Mouse (Mus musculus) embryonic stem cell, embryonic (primary cell): ENCODE results near the gene Wipi1.

Experiments
- CTCF ChIA-PET, 4 experiments: fragments of 300-600 bp in 2 of 4; fragments of 350-600 bp in 2 of 4; sonication (Branson Sonifier 250); formaldehyde crosslinking; loops; one replicate each; lab custom pipeline; 2022; ENCODE audit warnings: inconsistent platforms in 2 of 4; lab: Charles Lee
- POLR2A ChIA-PET, 4 experiments: fragments of 300-600 bp in 2 of 4; fragments of 350-600 bp in 2 of 4; sonication (Branson Sonifier 250); formaldehyde crosslinking; loops; one replicate each; lab custom pipeline; 2022; ENCODE audit warnings: antibody characterized with exemption in 4 of 4, inconsistent platforms in 1 of 4; lab: Charles Lee

Wipi1 gene

GRCm38 (mm10) chr11:109629021-109629521, 17.3 kb upstream of the Wipi1 start:
- ChIA-PET CTCF (interaction anchor here in 2 of 4 experiments (1.2 to 2.2 kb wide), 4 partner anchors 9 to 231 kb away, joined by 5 to 19 read pairs (median 8); partner anchors contain the start of gene Wipi1 (in 1 of the 2)), POLR2A (no interaction called here)

GRCm38 (mm10) chr11:109628099-109628498, 16.3 kb upstream of the Wipi1 start:
- CTCF ChIA-PET = interaction anchor here in 2 of 4 experiments (1.0 to 1.9 kb wide), 5 partner anchors 9 to 232 kb away, joined by 3 to 9 read pairs (median 3); partner anchors contain the start of gene Wipi1 (in 1 of the 2)
- POLR2A ChIA-PET = interaction anchor here in 2 of 4 experiments (0.6 to 1.8 kb wide), 3 partner anchors 16 to 444 kb away, joined by 3 to 13 read pairs (median 3); partner anchors contain the start of gene Wipi1 (in 2 of the 2)

DNA sequence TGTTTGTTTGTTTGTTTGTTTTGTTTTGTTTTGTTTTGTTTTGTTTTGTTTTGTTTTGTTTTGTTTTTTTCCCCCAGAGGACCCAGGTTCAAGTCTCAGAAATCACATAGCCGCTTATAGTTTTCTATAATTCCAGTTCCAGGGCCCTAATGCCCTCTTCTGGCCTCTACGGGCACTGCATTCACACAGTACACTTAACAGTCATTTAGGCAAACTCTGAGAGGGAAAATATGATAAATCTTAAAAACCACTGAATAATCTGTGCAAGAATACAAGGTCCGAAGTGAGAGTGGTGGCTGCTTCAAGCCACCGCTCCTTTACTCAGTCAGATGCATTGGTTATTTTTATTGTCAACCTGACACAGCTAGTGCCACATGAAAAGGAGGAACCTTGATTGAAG, 15.9 kb upstream of the Wipi1 start:
- POLR2A ChIA-PET = interaction anchor here in 2 of 4 experiments (0.6 to 1.8 kb wide), 6 partner anchors 9 to 444 kb away, joined by 3 to 13 read pairs (median 3); partner anchors contain the start of genes Wipi1 (in 2 of the 2) and Prkar1a (in 1 of the 2)
- CTCF ChIA-PET = interaction anchor here in 2 of 4 experiments (1.0 to 1.5 kb wide), 4 partner anchors 9 to 233 kb away, joined by 3 to 5 read pairs (median 3); partner anchors contain the start of gene Wipi1 (in 1 of the 2)

DNA sequence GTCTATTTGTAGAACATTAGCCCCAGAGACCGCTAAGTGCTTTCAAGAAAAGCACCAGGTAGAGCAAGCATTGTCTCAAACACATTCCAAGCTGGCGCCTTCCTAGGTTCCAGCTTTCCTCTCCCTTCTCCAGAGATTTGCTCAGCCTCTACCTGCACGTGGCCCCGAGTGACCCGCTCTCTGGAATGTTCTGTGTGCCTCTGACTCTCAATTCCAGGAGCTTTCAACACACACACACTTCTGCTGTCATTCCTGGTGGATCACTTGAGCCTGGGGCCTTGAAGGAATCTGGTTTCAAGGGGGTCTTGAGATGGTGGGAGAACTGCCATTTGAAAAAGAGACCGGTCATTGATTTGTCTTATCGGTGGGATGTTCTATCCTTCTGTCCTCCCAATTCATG, 11.5 kb upstream of the Wipi1 start:
- ChIA-PET CTCF (interaction anchor here in 3 of 4 experiments (0.6 to 1.5 kb wide), 4 partner anchors 44 to 237 kb away, joined by 3 to 9 read pairs (median 3); no protein-coding TSS in a partner anchor), POLR2A (interaction anchor here in 2 of 4 experiments (4.1 to 4.4 kb wide), 2 partner anchors 12 kb away, joined by 23 to 33 read pairs; partner anchors contain the start of gene Wipi1 (in 2 of the 2))

- CTCF ChIA-PET = interaction anchor here (0.6 to 4.3 kb wide), 12 partner anchors 11 to 378 kb away, joined by 3 to 52 read pairs (median 6); partner anchors contain the start of gene Wipi1 (in 2 of the 4)
Observed at GRCm38 (mm10) chr11:109622518-109623037, 10.8 kb upstream of the Wipi1 start.

DNA sequence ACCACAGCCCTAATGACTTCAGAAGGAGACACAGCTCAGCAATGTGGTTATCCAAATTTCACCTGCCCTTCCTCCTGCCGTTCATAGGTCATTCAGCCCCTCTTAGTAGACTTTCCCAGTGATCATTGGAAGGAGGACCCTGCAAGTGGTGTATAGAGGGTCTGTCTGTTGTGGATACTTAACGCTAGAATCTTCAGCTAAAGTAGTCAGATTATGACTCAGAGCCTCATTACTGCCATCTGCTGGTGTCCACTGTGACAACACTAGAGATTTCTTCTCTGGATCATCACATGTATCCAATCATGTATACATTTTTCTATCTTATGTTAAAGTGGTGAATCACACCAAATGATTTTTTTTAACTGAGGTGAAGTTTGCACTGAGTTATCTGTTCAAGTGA, 9.4 kb upstream of the Wipi1 start:
- ChIA-PET POLR2A (interaction anchor here (0.7 to 4.4 kb wide), 10 partner anchors 9 to 240 kb away, joined by 3 to 33 read pairs (median 4); partner anchors contain the start of gene Wipi1 (in 3 of the 4)), CTCF (interaction anchor here (0.5 to 4.3 kb wide), 49 partner anchors 8 to 403 kb away, joined by 3 to 52 read pairs (median 5); partner anchors contain the start of genes Wipi1 (in 3 of the 4), Rgs9 (in 2 of the 4) and Amz2 (in 1 of the 4))

More at GRCm38 (mm10) chr11:109622518-109623037, 10.8 kb upstream of the Wipi1 start:
- POLR2A ChIA-PET = interaction anchor here in 3 of 4 experiments (0.6 to 4.4 kb wide), 6 partner anchors 11 to 368 kb away, joined by 4 to 33 read pairs (median 6); partner anchors contain the start of gene Wipi1 (in 3 of the 3)

DNA sequence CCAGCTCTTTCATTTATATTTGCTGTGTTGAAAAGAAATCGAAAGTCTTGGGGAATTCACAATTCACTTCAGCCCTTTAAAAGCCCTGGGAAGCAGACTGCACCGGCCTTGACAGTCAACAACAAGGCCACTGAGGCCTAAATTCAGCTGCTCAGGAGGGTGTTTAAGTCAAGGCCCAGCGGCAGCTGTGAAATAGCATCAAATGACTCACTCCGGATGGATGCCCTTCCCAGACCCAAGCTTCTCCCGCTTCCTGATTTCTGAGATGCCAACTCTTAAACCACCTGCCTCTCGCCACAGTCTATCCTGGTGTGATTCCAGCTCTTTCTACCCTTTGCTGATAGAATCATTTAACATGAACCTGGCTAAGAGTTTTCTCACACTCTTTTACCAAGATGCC, 8.6 kb upstream of the Wipi1 start:
- ChIA-PET CTCF (interaction anchor here (0.6 to 4.3 kb wide), 39 partner anchors 8 to 658 kb away, joined by 3 to 52 read pairs (median 7); partner anchors contain the start of genes Wipi1 (in 3 of the 4), Rgs9 (in 2 of the 4) and Fam20a (in 1 of the 4)), POLR2A (interaction anchor here in 3 of 4 experiments (0.7 to 4.4 kb wide), 7 partner anchors 9 to 240 kb away, joined by 3 to 33 read pairs (median 4); partner anchors contain the start of gene Wipi1 (in 2 of the 3))

DNA sequence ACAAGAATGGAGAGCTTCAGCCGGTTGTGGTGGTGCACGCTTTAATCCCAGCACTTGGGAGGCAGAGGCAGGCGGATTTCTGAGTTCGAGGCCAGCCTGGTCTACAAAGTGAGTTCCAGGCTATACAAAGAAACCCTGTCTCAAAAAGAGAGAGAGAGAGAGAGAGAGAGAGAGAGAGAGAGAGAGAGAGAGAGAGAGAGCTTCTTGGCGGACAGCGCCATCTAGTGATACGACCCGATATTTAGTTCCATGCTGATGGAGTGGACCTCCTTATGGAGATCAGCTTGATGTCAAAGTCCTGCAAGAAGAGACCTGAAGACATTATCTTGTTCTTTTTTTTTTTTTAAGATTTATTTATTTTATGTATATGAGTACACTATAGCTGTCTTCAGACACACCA, 7.3 kb upstream of the Wipi1 start:
- ChIA-PET CTCF (interaction anchor here (0.5 to 4.3 kb wide), 84 partner anchors 7 to 1348 kb away, joined by 3 to 52 read pairs (median 4); partner anchors contain the start of genes Fam20a (in 2 of the 4), Amz2 (in 1 of the 4) and Wipi1 (in 1 of the 4)), POLR2A (interaction anchor here (0.6 to 1.3 kb wide), 6 partner anchors 8 to 392 kb away, joined by 3 to 4 read pairs (median 3); no protein-coding TSS in a partner anchor)

- ChIA-PET CTCF (interaction anchor here in 1 of 4 experiments (0.6 kb wide), 1 partner anchor 526 kb away, joined by 4 read pairs; no protein-coding TSS in a partner anchor), POLR2A (interaction anchor here in 1 of 4 experiments (0.5 kb wide), 1 partner anchor 148 kb away, joined by 3 read pairs; no protein-coding TSS in a partner anchor)
Observed at GRCm38 (mm10) chr11:109616766-109617165, 5.0 kb upstream of the Wipi1 start.

DNA sequence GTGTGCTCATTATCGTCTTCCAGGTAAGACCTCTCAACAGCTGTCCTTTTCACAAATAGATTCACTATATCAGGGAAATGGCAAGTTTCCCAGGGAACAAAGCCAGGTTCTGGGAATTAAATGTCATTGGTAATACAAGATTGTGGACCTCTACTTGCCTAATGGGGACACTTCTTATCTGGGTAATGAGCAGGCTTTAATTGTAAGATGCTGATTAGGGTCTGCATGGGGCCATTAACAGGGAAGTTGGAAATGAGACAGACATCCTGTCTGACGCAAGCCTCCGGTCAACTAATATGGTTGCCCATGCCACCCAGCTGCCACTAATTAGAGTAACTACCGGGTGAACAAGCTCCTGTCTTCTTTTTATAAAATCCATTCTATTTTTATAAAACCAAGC, 4.6 kb upstream of the Wipi1 start:
- ChIA-PET CTCF (interaction anchor here in 1 of 4 experiments (0.6 kb wide), 2 partner anchors 31 to 1939 kb away, joined by 3 read pairs; no protein-coding TSS in a partner anchor), POLR2A (interaction anchor here in 1 of 4 experiments (0.5 kb wide), 1 partner anchor 148 kb away, joined by 3 read pairs; no protein-coding TSS in a partner anchor)

DNA sequence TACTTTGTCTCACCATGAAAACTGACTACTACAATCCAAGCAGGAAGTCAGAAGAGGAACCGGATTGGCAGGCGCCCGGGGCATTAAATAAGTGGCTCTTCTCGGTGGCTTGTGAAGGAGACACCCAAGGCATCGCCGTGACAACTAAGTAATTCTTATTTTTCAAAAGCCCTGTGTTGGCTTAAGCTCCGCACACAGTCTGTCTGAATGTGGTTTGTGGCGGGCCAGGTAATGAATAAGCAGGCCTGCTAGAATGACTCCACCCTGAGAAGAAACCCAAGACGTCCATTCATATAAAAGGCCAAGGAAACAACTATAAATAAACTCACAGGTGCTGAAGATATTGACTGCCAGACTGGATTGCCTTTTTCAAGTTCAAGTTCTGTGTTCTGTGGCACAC, 3.5 kb upstream of the Wipi1 start:
- ChIA-PET POLR2A (interaction anchor here in 1 of 4 experiments (0.6 kb wide), 1 partner anchor 376 kb away, joined by 3 read pairs; no protein-coding TSS in a partner anchor), CTCF (no interaction called here)

DNA sequence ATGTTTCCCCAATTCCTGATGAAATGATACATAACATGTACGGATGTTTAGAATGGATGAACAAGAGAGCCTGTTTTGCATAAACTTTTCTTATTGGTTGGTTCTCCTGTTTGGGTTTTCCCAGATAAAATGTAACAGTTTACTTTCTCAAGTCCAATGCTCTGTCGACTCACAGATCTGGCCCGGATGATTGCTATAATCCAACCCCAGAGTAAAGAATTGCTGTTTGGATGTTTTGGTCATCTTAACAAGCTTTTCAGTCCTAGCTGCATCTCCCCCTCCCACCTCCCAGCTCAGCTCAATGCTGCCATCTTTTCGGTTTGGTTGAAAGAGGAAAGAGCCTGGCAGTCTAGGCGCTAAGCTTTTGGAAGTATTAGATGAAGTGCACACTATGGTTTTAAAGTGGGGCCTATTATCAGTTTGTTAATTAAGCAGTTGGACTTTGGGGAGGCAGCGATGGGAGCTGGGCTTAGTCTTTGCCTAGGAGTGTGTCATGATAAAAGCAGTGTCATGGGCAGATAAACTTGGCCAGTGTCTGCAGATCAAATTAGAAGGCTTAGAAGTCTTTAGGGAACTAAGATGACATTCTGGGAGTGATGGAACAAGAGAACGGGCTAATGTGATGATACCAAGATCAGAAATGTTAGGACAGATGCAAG, 1.2 kb upstream of the Wipi1 start:
- ChIA-PET CTCF (interaction anchor here in 2 of 4 experiments (0.6 to 4.0 kb wide), 4 partner anchors 8 to 369 kb away, joined by 3 to 52 read pairs (median 6); no protein-coding TSS in a partner anchor), POLR2A (interaction anchor here in 3 of 4 experiments (1.1 to 3.9 kb wide), 3 partner anchors 9 to 186 kb away, joined by 3 to 33 read pairs (median 23); no protein-coding TSS in a partner anchor)

DNA sequence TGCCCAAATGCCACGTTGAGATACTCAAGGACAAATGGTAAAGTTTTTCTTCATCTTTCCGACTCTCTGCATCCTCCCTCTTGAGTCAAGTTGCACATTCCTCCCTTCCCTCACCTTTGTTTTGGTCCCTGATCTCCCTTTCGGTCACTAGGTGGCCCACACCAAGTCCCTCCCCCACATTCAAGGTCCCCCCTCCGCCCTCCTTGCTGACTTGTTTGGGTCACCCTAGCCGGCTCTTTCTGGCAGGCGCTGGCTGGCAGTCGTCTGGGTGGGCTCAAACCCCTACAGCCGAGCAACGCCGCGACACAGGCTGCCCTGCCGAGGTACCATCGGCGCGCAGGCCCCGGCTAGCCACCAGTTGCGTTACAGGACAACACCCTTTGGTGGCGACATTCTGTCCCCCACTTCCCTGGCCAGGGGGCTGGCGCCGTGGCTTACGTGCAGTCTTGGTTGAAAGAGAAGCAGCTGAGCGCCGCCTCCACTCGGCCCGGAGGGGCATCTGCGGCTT, 918 bp downstream of the Wipi1 start:
- POLR2A ChIA-PET = interaction anchor here in 3 of 4 experiments (0.5 to 3.9 kb wide), 47 partner anchors 9 to 1186 kb away, joined by 3 to 33 read pairs (median 4); partner anchors contain the start of genes Amz2 (in 1 of the 3) and Cep112 (in 1 of the 3)
- CTCF ChIA-PET = interaction anchor here in 3 of 4 experiments (0.6 to 4.0 kb wide), 26 partner anchors 10 to 684 kb away, joined by 3 to 52 read pairs (median 4); partner anchors contain the start of genes Rgs9 (in 2 of the 3), Amz2 (in 1 of the 3) and Fam20a (in 1 of the 3)

GRCm38 (mm10) chr11:109610046-109610794, 1.5 kb downstream of the Wipi1 start:
- ChIA-PET POLR2A (interaction anchor here in 3 of 4 experiments (0.5 to 3.9 kb wide), 13 partner anchors 8 to 321 kb away, joined by 3 to 33 read pairs (median 5); no protein-coding TSS in a partner anchor), CTCF (interaction anchor here in 3 of 4 experiments (2.0 to 4.0 kb wide), 6 partner anchors 11 to 279 kb away, joined by 6 to 52 read pairs (median 12); no protein-coding TSS in a partner anchor)

GRCm38 (mm10) chr11:109608976-109609625, 2.7 kb downstream of the Wipi1 start:
- CTCF ChIA-PET = interaction anchor here in 1 of 4 experiments (0.6 kb wide), 1 partner anchor 10 kb away, joined by 7 read pairs; no protein-coding TSS in a partner anchor
- POLR2A ChIA-PET = interaction anchor here in 2 of 4 experiments (1.1 to 3.2 kb wide), 2 partner anchors 59 to 133 kb away, joined by 3 to 27 read pairs; no protein-coding TSS in a partner anchor
